Mouse (Mus musculus) gastrocnemius, adult 2 months (tissue): ENCODE measurements around the gene Chaf1b. TPM values are rescaled to one million over a fixed set of nuclear protein-coding genes. Genes with fewer than 3 reads are reported as not detected.

ENCODE experiments used
- DNase-seq: peaks from one replicate; pipeline ENCODE4 v3.0.0; 2022
- H3K27ac ChIP-seq: fragments of 200-600 bp; 2 replicates; pipeline ENCODE4 v1.8.1; 2022; ENCODE audit warnings: mild to moderate bottlenecking
- H3K4me3 ChIP-seq: fragments of 200-600 bp; 2 replicates; pipeline ENCODE4 v1.8.1; 2022; ENCODE audit warnings: mild to moderate bottlenecking, moderate library complexity
- CTCF ChIP-seq: fragments of 200-600 bp; IDR thresholded peaks from 2 replicates; pipeline ENCODE4 v1.8.1; 2022; ENCODE audit warnings: antibody characterized with exemption, mild to moderate bottlenecking, moderate library complexity
- intact Hi-C: fragments of 180-260 bp; cut with DNase I; formaldehyde crosslinking; loops from one replicate; pipeline ENCODE4 v1.15.1; 2025
- total RNA-seq, 2 experiments: library from RNA; stranded (reverse); gene quantifications; 2 replicates each; pipeline ENCODE4 v1.2.3; 2021

Chaf1b gene
- total RNA-seq, 2 experiments from 2014 or later = 0.20 to 0.25 TPM

- intact Hi-C loops = loop anchor here (2.0 kb wide), 1 partner anchor 58 kb away; no protein-coding TSS in a partner anchor
- no peak overlapping the region for H3K4me3 ChIP-seq
- no peak for DNase-seq
- no peak for TF ChIP-seq CTCF
- no peak overlapping the region for H3K27ac ChIP-seq
Measured at GRCm38 (mm10) chr16:93918679-93919060, 35.0 kb downstream of the Chaf1b start.

DNA sequence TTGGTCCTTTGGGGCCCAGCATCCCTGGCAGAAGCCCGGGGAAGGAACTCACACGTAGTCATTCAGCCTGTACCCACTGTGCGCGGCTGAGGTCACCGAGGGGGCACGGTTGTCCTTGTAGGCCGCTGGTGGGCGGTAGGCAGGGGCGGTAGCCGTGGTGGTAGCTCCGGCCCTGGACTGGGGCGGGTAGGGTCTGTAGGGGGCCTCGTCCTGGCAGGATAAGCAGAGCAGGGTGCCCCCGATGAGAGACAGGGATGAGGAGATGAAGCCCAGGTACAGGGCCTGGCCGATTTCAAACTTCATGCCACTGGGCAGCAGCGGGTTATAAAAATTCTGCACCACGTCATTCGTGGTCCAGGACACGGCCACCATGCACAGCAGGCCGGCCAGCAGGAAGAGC, 35.5 kb downstream of the Chaf1b start:
- intact Hi-C loops = loop anchor here (2.0 kb wide), 1 partner anchor 58 kb away; no protein-coding TSS in a partner anchor
- H3K4me3 ChIP-seq = no peak overlapping the region
- H3K27ac ChIP-seq = no peak overlapping the region
- TF ChIP-seq CTCF = no peak
- DNase-seq = no peak

DNA sequence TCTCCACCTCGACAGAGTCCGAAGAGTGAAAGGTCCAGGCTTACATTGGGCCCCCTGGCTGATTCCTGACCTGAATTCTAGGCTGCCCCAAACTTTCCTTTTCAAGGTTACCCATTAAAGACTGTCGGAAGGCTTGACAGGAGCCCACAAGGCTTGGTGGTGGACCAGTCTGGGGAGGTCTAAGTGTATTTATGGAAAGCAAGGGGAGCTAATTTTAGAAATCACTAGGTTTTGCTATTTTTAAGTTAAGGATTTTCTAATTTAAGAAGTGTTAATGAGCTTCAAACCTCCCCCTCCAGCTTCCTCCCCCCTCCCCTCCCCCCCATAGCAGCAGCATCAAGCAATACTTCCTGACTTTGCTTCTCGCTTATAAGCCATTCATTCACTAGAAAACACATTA, 37.0 kb downstream of the Chaf1b start:
- Histone ChIP-seq H3K27ac (peak overlapping the region; percentile 48; the same call in 1 of the 2 replicates), H3K4me3 (no peak overlapping the region)
- intact Hi-C loops = no loop called here
- TF ChIP-seq CTCF = no peak
- no peak for DNase-seq

GRCm38 (mm10) chr16:93922835-93923389, 39.2 kb downstream of the Chaf1b start:
- Histone ChIP-seq H3K27ac (no peak overlapping the region), H3K4me3 (no peak overlapping the region)
- intact Hi-C loops = no loop called here
- no peak for TF ChIP-seq CTCF
- no peak for DNase-seq

DNA sequence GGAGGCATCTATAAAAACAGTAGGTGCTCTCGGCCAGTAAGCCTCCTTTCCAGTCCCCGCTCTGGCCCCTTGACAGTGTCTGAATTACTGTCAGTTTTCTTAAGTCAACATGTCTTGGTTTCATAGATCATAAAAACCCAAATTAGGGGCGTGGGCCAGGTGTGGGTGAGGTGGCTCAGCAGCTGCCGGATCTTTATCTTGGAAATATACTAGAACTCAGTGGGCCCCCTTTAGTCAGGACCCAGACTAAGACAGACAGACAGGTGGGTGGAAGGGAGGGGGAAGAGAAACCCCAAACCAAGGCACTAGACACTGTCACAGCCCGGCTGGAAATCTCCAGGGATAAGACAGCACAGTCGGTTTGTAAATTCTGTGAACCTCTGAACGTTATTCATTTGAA, 40.1 kb downstream of the Chaf1b start:
- H3K27ac ChIP-seq = no peak overlapping the region
- intact Hi-C loops = no loop called here
- no peak for DNase-seq
- no peak overlapping the region for H3K4me3 ChIP-seq
- no peak for TF ChIP-seq CTCF

- TF ChIP-seq CTCF = no peak
- no peak for DNase-seq
- intact Hi-C loops = no loop called here
- no peak overlapping the region for H3K27ac ChIP-seq
- no peak overlapping the region for H3K4me3 ChIP-seq
Measured at GRCm38 (mm10) chr16:93925684-93926247, 42.1 kb downstream of the Chaf1b start.

DNA sequence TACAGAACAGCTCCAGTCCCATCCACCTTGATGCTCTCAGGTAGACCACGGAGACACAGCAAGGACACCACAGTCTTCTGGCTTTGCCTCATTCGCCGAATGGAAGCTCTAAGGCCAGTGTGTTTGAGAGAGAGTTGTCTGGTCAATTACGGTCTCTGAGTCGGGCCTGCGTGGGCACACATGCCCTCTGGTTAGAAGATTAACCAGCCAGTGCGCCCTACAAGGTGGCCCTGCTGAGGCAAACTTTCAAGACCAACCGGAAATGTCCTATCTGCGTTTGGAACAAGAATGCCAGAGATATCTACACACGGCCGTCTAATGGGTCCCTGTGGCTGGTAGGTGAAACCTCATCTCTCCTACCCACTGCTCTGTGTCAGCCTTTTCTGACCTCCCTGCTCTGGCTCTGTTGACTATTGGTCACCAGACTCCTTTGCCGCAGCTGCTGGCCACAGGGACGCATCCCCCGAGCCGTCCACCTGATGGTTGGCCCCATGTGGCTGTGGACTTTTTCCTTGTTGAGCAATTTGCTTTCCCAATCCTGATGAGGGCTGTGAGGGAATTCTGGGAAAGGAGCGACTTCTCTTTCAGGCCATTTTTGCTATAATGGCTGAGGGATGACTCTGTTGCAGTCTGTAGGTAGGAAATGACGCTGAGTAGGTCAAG, 45.8 kb downstream of the Chaf1b start:
- TF ChIP-seq CTCF = no peak
- DNase-seq = no peak
- Histone ChIP-seq H3K4me3 (no peak overlapping the region), H3K27ac (no peak overlapping the region)
- intact Hi-C loops = no loop called here

GRCm38 (mm10) chr16:93932185-93933168, 48.8 kb downstream of the Chaf1b start:
- H3K27ac ChIP-seq = peak overlapping the region; percentile 13; the same call in 1 of the 2 replicates
- intact Hi-C loops = no loop called here
- 0 out of 2 replicates have a peak overlapping the region, but pooled peaks have one; percentile 6 for H3K4me3 ChIP-seq
- DNase-seq = peak; percentile 57
- TF ChIP-seq CTCF = no peak

DNA sequence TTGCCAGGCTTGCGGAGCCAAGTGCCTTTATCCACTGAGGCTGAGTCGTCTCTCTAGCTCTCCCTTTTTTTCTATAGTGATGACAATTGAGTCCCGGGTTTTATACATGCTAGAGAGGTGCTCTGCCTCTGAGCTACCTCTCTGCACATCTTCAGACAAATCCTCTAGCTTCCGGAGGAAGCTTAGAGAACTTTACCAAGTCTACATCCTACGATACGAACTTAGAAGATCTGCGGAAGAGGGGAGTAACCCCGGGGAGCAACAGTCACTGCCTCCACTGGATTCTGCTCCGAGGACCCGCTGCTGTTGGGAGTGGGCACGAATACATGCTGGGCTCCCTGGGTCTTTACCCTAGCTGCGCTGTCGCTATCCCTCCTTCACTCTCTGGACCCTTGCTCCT, 50.9 kb downstream of the Chaf1b start:
- no peak for DNase-seq
- Histone ChIP-seq H3K4me3 (no peak overlapping the region), H3K27ac (no peak overlapping the region)
- intact Hi-C loops = no loop called here
- no peak for TF ChIP-seq CTCF

DNA sequence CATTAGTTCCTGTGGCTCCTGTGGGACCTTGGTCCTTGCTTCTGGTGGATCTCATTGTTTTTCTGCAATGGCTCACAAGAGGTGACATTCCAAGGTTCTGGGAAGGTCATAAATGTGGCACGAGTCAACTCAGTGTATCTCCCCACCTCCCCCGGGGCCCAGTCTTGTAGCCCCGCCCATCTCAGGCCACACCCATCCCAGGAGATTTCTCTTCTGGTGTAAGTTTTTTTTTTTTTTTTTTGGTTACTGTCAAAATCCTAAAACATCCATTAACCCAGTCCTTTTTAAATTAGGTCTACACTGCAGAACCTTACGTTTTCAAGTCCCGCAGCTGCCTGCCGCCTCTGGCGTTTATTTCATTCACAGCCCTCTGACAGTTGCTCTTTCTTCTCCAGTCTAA, 51.3 kb downstream of the Chaf1b start:
- intact Hi-C loops = loop anchor here (5.0 kb wide), 1 partner anchor 42 kb away; no protein-coding TSS in a partner anchor
- Histone ChIP-seq H3K27ac (no peak overlapping the region), H3K4me3 (no peak overlapping the region)
- no peak for TF ChIP-seq CTCF
- no peak for DNase-seq

GRCm38 (mm10) chr16:93938400-93938846, 54.7 kb downstream of the Chaf1b start:
- Histone ChIP-seq H3K4me3 (peak overlapping the region; percentile 70), H3K27ac (peak overlapping the region; percentile 64)
- intact Hi-C loops = loop anchor here (2.0 to 5.0 kb wide), 2 partner anchors 39 to 322 kb away; no protein-coding TSS in a partner anchor
- TF ChIP-seq CTCF = peak; percentile 87
- peak; percentile 73 for DNase-seq

- intact Hi-C loops = loop anchor here (2.0 to 5.0 kb wide), 2 partner anchors 37 to 321 kb away; no protein-coding TSS in a partner anchor
- no peak for TF ChIP-seq CTCF
- DNase-seq = no peak
- Histone ChIP-seq H3K4me3 (no peak overlapping the region), H3K27ac (no peak overlapping the region)
Measured at GRCm38 (mm10) chr16:93939961-93940360, 56.3 kb downstream of the Chaf1b start.
